Comparison of ENCODE assay signal across 9 mouse cellular contexts in genomic region chr14:79662001-79662400, GRCm38 (mm10). TPM values are rescaled to one million over a fixed set of nuclear protein-coding genes. Genes with fewer than 3 reads are reported as not detected.
DNase-seq lines count a peak whose midpoint lies in the region; ATAC-seq lines count a peak whose summit lies in the region.
"Had no signal": no experiment of that assay in that cellular context is flagged by ENCODE, and none has a peak within 500 bp of the region (broad histone marks: within the 10 kb centered on the region; RNA-seq: fewer than 3 reads in every experiment).

Cnmd (minus strand) TSS chr14:79662170.

- H3K4me3 ChIP-seq in kidney, embryonic 16.5 days (ENCODE audit: low read length) = peak within 1 kb of the TSS; percentile 33
- H3K4me3 ChIP-seq in embryonic facial prominence, embryonic 11.5 days (ENCODE audit: low read depth, low read length) = peak within 1 kb of the TSS; percentile 18; the same call in 1 of the 2 replicates
- peak within 1 kb of the TSS; percentile 22 for H3K4me3 ChIP-seq in hindbrain, embryonic 16.5 days (ENCODE audit: low read length)
- H3K4me3 ChIP-seq in midbrain, embryonic 14.5 days (replicated peaks; ENCODE audit: low read depth, low read length) = 0 out of 2 replicates have a peak within 1 kb of the TSS, but pooled peaks have one; percentile 10

- no peak within 1 kb of the TSS for H3K27ac ChIP-seq in kidney, embryonic 16.5 days (ENCODE audit: low read length)
- H3K27ac ChIP-seq in embryonic facial prominence, embryonic 11.5 days (replicated peaks; ENCODE audit: low read depth, low read length) = no peak within 1 kb of the TSS
- H3K27ac ChIP-seq in hindbrain, embryonic 16.5 days (ENCODE audit: low read depth, low read length) = no peak within 1 kb of the TSS
- H3K27ac ChIP-seq in midbrain, embryonic 14.5 days (replicated peaks; ENCODE audit: low read depth, low read length) = no peak within 1 kb of the TSS

- 62% methylated on average over 4 of the region's 4 CpGs for WGBS in kidney, embryonic 16.5 days
- WGBS in embryonic facial prominence, embryonic 11.5 days = 50% methylated on average over 4 of the region's 4 CpGs
- WGBS in hindbrain, embryonic 16.5 days = 55% methylated on average over 4 of the region's 4 CpGs
- WGBS in midbrain, embryonic 14.5 days = 64% methylated on average over 4 of the region's 4 CpGs

- intact Hi-C loops in gastrocnemius, postnatal 14 days (cut with DNase I; ENCODE audit: low total_unique reads) = no loop called here

- no peak for ATAC-seq in kidney, embryonic 16.5 days (ENCODE audit: low FRiP score, low TSS enrichment)
- no peak for ATAC-seq in embryonic facial prominence, embryonic 11.5 days (replicated peaks; ENCODE audit: insufficient number of reproducible peaks, low FRiP score, low TSS enrichment, low read depth)
- no peak for ATAC-seq in hindbrain, embryonic 16.5 days
- peak; percentile 31; the same call in 1 of the 2 replicates for ATAC-seq in midbrain, embryonic 14.5 days (ENCODE audit: low FRiP score, low TSS enrichment)

- H3K36me3 ChIP-seq in kidney, embryonic 16.5 days (ENCODE audit: insufficient read depth, low read length) = no peaks in the 10 kb centered on the region
- H3K36me3 ChIP-seq in embryonic facial prominence, embryonic 11.5 days (replicated peaks; ENCODE audit: control insufficient read depth, insufficient read depth, low read depth, low read length) = no peaks in the 10 kb centered on the region
- H3K36me3 ChIP-seq in hindbrain, embryonic 16.5 days (ENCODE audit: control insufficient read depth, insufficient read depth, low read length) = no peaks in the 10 kb centered on the region
- H3K36me3 ChIP-seq in midbrain, embryonic 14.5 days (ENCODE audit: control insufficient read depth, insufficient read depth, low read length) = no peaks in the 10 kb centered on the region

- peak within 1 kb of the TSS; percentile 31 for H3K9ac ChIP-seq in kidney, embryonic 16.5 days (replicated peaks; ENCODE audit: low read length)
- no peak within 1 kb of the TSS for H3K9ac ChIP-seq in embryonic facial prominence, embryonic 11.5 days (replicated peaks; ENCODE audit: low read length)
- peak within 1 kb of the TSS; percentile 41 for H3K9ac ChIP-seq in hindbrain, embryonic 16.5 days (ENCODE audit: low read depth, low read length)
- no peak within 1 kb of the TSS for H3K9ac ChIP-seq in midbrain, embryonic 14.5 days (replicated peaks; ENCODE audit: low read length)

- H3K4me1 ChIP-seq in kidney, embryonic 16.5 days (ENCODE audit: insufficient read depth, low read length) = peaks cover 12% of the 10 kb centered on the region; the same call in 1 of the 2 replicates
- H3K4me1 ChIP-seq in embryonic facial prominence, embryonic 11.5 days (ENCODE audit: control insufficient read depth, insufficient read depth, low read length) = no peaks in the 10 kb centered on the region
- H3K4me1 ChIP-seq in hindbrain, embryonic 16.5 days (ENCODE audit: control insufficient read depth, insufficient read depth, low read depth, low read length) = peaks cover 9% of the 10 kb centered on the region
- peaks cover 7% of the 10 kb centered on the region for H3K4me1 ChIP-seq in midbrain, embryonic 14.5 days (ENCODE audit: control insufficient read depth, insufficient read depth, low read length)

- H3K9me3 ChIP-seq in kidney, embryonic 16.5 days (ENCODE audit: low read length) = no peaks in the 10 kb centered on the region
- no peaks in the 10 kb centered on the region for H3K9me3 ChIP-seq in embryonic facial prominence, embryonic 11.5 days (replicated peaks; ENCODE audit: control insufficient read depth, low read length)
- no peaks in the 10 kb centered on the region for H3K9me3 ChIP-seq in hindbrain, embryonic 16.5 days (ENCODE audit: control insufficient read depth, low read length)
- H3K9me3 ChIP-seq in midbrain, embryonic 14.5 days (ENCODE audit: control insufficient read depth, low read length) = no peaks in the 10 kb centered on the region

- 0 out of 2 replicates have a peak, but pooled peaks cover 3% of the 10 kb centered on the region for H3K27me3 ChIP-seq in kidney, embryonic 16.5 days (ENCODE audit: insufficient read depth, low read length)
- no peaks in the 10 kb centered on the region for H3K27me3 ChIP-seq in embryonic facial prominence, embryonic 11.5 days (ENCODE audit: control insufficient read depth, insufficient read depth, low read length)
- no peaks in the 10 kb centered on the region for H3K27me3 ChIP-seq in hindbrain, embryonic 16.5 days (replicated peaks; ENCODE audit: control insufficient read depth, insufficient read depth, low read length)
- no peaks in the 10 kb centered on the region for H3K27me3 ChIP-seq in midbrain, embryonic 14.5 days (ENCODE audit: control insufficient read depth, insufficient read depth, low read length)

- H3K4me2 ChIP-seq in kidney, embryonic 16.5 days (replicated peaks; ENCODE audit: low read depth, low read length) = peak within 1 kb of the TSS; percentile 51
- peak within 1 kb of the TSS; percentile 58 for H3K4me2 ChIP-seq in embryonic facial prominence, embryonic 11.5 days (ENCODE audit: low read depth, low read length)
- peak within 1 kb of the TSS; percentile 49 for H3K4me2 ChIP-seq in hindbrain, embryonic 16.5 days (ENCODE audit: low read length)
- H3K4me2 ChIP-seq in midbrain, embryonic 14.5 days (ENCODE audit: low read length) = peak within 1 kb of the TSS; percentile 47

- no peak for DNase-seq in kidney, postnatal 10 days
- DNase-seq in embryonic facial prominence, embryonic 11.5 days (ENCODE audit: low spot score) = no peak
- no peak for DNase-seq in midbrain, embryonic 14.5 days
- DNase-seq in retina, embryonic 14.5 days (ENCODE audit: low spot score) = no peak
- no peak for DNase-seq in B cell, adult 2 months
- no peak for DNase-seq in gastrocnemius, postnatal 14 days
- DNase-seq: kidney, postnatal 25 days had no signal

RNA-seq across cellular contexts. Expression of gene Cnmd, which starts in this region (rescaled TPM):
- 2.0 and 2.6 TPM in 2 replicates for polyA plus RNA-seq in kidney, embryonic 16.5 days (2015; fragmentation: Nextera tagmentation; extraction: Ambion mirVana)
- 9.4 and 11.4 TPM in 2 replicates for polyA plus RNA-seq in embryonic facial prominence, embryonic 11.5 days (2014; fragmentation: Nextera tagmentation; extraction: Ambion mirVana)
- 2.8 and 6.9 TPM in 2 replicates for polyA plus RNA-seq in hindbrain, embryonic 16.5 days (2015; fragmentation: Nextera tagmentation; extraction: Ambion mirVana)
- polyA plus RNA-seq in midbrain, embryonic 14.5 days (2014; fragmentation: Nextera tagmentation; extraction: Ambion mirVana) = 1.8 and 2.2 TPM in 2 replicates
- total RNA-seq in gastrocnemius, postnatal 14 days (2021) = 1 to 10 TPM in 1 of 2 experiments, under 1 TPM in 1; 0.76 to 1.4 TPM

Comparison
In these comparisons a context has a peak if more than half of its experiments do, and no peak if none do; other contexts are left out.
1. H3K9ac ChIP-seq: peak in kidney, embryonic 16.5 days (single experiment) and hindbrain, embryonic 16.5 days (single experiment); none in embryonic facial prominence, embryonic 11.5 days (single experiment) and midbrain, embryonic 14.5 days (single experiment).
2. Peak in every context shown above with its lines, with median percentiles within 50 percentile points of each other: H3K4me2 ChIP-seq and H3K4me3 ChIP-seq.